Mouse (Mus musculus) cerebellum, adult 11-12 months (tissue): Measurements from ENCODE around the gene Ppfia4.
A peak's percentile ranks its signal among the peaks of the same experiment; 100 is the strongest.

Experiments used
- DNase-seq: peaks from one replicate; pipeline ENCODE4 v3.0.0; 2022

Ppfia4 gene

GRCm38 (mm10) chr1:134297265-134297664 lies 35.5 kb downstream of the Ppfia4 start:
- DNase-seq, result peak; percentile 95

GRCm38 (mm10) chr1:134293738-134294604 lies 38.8 kb downstream of the Ppfia4 start:
- no peak for DNase-seq

- DNase-seq, result no peak
Observed at GRCm38 (mm10) chr1:134293276-134293675, 39.5 kb downstream of the Ppfia4 start.

DNA sequence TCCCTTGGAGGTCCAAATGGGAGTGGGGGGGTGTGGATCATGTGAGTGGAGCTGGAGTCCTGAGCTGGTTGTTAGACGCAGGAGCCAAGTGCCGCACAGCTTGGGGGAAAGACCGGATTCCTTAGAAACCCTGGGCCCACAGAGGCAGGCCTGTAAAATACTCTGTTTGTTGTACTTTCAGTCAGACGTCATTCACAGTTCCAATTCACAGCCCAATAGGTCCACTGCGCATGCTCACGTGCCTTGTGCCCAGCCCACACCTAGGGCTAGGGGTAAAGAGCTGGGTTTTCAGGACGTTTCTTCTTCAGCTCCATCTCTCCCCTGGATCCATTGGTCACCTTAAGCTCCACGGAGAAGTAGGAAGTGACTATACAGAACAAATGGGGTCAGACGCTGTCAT lies 40.1 kb downstream of the Ppfia4 start:
- no peak for DNase-seq

GRCm38 (mm10) chr1:134292073-134292472 lies 40.7 kb downstream of the Ppfia4 start:
- no peak for DNase-seq

DNA sequence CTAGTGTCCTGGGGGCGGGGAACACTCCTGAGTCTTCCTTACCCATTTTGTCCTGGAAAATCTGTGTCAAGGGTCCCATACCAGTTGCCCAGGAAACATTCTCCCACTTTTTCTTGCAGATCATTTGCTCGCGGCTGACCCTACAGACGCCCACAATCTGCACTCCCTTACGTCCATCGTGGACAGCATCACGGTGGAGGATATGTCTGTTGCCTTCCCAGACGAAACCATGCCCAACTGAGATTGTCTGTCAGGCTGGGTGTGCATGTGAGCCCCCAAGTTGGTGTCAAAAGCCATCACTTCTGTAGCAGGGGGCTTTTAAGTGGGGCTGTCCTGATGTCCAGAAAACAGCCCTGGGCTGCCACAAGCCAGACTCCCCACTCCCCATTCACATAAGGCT lies 41.2 kb downstream of the Ppfia4 start:
- DNase-seq, result no peak

GRCm38 (mm10) chr1:134290909-134291308 lies 41.8 kb downstream of the Ppfia4 start:
- DNase-seq, result peak; percentile 71

DNA sequence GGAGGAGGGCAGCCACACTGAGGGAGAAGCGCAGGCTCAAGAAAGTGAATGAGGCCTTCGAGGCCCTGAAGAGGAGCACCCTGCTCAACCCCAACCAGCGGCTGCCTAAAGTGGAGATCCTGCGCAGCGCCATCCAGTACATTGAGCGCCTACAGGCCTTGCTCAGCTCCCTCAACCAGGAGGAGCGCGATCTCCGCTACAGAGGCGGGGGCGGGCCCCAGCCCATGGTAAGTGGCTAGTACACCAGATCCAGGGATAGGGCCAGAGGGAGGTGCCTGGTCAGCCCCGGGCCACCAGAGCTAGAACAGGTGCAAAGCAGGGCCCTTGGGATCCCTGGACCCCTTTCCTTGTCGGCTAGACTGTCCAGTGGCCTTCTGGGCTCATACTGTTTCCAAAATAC lies 42.4 kb downstream of the Ppfia4 start:
- no peak for DNase-seq

DNA sequence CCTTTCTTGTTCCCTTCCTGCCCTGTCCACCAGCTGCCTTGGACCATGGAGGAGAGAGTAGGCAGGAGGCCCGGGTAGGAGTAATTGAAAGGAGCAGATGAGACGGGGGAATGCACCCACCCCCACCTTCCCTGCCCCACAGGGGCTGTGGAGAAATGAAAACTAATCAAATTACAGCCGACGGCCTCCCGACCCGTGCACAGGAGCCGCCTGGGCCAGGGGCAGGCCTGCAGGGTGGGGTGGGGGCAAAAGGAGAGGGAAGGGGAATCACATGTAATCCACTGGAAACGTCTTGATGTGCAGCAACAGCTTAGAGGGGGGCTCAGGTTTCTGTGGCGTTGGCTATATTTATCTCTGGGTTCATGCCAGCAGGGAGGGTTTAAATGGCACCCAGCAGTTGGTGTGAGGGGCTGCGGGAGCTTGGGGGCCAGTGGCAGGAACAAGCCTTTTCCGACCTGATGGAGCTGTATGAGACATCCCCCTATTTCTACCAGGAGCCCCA lies 43.1 kb downstream of the Ppfia4 start, which contains the start of gene Myog:
Gene Myog, plus strand, starts transcription at position 392 of the 502 bp plus-strand sequence.
- DNase-seq, result no peak

- no peak for DNase-seq
Observed at GRCm38 (mm10) chr1:134288239-134288638, 44.5 kb downstream of the Ppfia4 start.

DNA sequence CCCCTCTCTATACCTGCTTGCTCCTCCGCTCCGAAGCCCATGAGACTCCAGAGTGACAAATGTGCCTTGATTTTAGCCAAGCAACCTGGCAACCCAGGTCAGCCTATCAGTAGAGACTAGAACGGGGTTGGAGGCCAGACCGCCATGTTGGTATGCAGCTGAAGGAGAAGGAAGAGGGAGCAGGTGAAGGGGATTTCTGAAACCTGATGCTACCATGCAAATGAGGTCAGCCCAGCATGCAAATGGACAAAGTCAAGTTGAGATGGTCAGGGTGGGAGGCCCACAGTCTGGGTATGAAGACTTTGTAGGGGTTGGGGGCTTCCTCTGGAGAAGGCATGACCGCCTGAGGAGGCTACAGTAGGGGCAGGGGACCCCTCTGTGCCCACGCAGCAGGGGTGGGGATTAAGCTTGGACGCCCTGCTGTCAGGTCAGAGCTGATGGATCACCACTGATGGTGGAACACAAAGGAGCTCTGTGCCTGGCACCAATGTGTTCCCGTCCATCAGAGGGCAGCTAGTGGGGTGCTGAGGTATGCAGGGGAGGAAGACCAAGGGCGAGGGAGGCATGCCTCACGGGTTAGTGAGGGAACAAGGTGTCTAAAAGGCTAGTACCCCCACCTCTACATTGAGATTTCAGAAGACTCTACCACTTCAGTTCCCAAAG lies 47.1 kb downstream of the Ppfia4 start:
- DNase-seq, result no peak

GRCm38 (mm10) chr1:134283108-134283507 lies 49.6 kb downstream of the Ppfia4 start:
- no peak for DNase-seq

DNA sequence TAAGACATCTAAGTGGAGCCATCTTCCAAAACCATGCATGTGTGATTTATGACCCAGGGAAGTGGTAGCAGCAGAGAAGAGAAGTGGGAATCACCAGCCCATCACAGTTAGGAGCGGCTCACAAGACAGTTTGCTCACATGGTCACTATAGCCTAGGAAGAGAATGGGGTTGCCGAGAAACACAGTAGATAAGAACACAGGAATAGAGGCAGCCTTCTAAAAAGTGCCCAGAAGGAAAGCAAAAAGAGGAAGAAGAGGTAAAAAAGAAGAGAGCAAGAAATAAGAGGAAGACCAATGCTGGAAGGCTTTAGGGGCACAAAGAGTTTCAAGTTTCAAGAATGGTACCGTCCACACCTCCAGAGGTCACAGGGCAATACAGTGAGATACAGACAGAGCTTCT lies 50.4 kb downstream of the Ppfia4 start:
- no peak for DNase-seq

DNA sequence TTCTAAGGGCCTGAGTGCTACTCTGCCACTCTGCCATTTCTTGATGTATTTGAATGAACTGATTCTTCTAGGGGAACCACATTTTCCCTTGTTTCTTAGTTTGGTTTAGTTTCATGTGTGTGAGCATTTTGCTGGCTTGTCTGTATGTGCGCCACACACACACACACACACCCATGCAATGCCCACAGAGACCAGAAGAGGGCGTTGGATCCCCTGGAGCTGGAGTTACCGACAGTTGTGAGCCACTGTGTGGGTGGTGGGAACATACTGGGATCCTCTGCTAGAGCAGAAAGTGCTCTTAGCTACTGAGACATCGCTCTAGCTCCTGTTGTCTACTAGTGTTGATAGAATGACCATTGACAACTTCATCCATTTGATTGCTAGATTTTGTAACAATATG lies 51.2 kb downstream of the Ppfia4 start:
- no peak for DNase-seq

DNA sequence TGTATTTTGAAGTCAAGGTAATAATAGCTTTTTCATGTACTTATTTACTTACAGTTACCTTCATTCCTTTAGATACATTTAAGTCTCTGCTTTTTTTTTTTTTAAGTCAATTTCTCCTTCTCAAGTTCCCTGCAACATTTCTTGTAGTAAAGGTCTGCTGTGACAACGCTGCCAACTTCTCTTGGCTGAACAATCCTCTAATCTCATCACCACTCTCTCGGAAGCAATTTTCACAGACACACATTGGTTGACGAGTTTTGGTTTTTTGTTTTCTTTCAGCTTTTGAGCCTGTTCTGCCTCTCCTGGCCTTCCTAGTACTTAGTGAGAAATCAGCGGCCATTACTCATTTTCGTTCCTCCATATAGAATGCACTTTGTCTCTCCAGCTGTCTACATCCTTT lies 52.6 kb downstream of the Ppfia4 start:
- DNase-seq, result peak; percentile 28

GRCm38 (mm10) chr1:134276823-134277222 lies 55.9 kb downstream of the Ppfia4 start:
- peak; percentile 29 for DNase-seq

- DNase-seq, result peak; percentile 92
Observed at GRCm38 (mm10) chr1:134275616-134276464, 56.9 kb downstream of the Ppfia4 start.

GRCm38 (mm10) chr1:134274483-134274920 lies 58.2 kb downstream of the Ppfia4 start:
- peak; percentile 91 for DNase-seq

DNA sequence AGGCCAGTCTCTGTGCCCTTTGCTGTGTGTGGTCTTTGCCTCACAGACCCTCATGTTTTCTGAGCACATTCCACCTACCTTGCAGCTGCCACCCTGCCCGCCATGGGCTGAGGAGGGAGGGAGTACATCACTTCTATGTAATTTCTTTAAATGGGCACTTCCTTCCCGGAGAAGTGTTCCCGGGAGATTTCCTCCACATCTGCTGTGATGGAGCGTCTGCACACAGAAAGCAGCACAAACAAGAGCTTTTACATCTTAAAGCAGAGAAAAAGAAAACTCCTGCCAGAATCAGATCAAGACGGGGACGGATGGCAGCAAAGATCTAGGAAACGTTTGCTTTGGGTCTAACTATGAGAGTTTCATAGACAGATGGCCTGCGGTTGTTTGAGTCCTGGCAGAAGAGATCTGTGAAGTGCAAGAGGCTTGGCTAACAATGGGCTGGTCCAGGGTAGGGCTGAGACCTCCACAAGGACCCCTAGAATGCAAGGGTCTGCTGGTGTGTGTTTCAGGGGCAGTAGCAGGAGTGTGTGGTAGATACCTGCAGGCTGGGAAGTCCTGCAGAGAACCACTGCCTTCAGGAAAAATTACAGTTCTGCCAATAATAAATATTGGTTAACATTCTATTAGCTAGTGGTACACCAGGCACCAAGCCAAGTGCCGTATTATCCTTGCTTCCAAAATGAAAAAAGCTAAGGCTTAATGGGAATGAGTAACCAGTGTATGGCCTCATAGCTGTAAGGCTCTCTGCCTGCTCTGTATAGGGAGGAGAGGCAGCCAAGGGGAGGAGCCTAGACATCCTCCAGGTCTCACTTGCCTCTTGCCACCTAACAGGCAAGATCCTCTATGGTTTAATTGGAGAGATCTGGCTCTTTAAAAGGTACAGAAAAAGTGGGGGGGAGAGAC lies 59.0 kb downstream of the Ppfia4 start:
- DNase-seq, result peak; percentile 84

DNA sequence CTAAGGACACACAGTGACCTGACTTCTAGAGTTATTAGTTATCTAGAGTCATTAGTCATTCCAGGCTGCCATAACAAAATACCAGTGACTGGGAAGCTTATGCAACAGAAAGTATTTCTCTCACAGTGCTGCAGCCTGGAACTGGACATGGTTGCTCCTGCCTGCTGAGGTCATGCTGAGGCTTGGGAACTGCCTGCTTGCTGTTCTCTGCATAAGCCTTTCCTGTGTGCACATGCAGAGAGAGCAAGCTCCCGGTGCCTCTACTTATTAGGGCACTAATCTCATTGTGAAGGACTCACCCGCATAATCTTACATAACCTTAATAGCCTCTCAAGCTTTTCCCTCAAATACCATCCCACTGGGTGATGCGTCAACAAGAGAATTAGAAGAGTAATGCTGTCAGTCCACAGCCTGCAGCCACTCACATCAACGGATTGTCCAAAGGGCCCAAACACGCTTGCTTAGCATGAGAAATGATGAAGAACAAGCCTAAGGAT lies 59.9 kb downstream of the Ppfia4 start:
- no peak for DNase-seq

GRCm38 (mm10) chr1:134270026-134270425 lies 62.7 kb downstream of the Ppfia4 start:
- no peak for DNase-seq

- DNase-seq, result no peak
Observed at GRCm38 (mm10) chr1:134265797-134266196, 66.9 kb downstream of the Ppfia4 start.
